Mouse (Mus musculus) retina, postnatal 1 day (tissue): ENCODE data around the gene Eif3b.
"Not testable (repeated sequence)": the region's sequence is repeated elsewhere in the genome, so short reads cannot be mapped to it uniquely, and the experiment has no call there.

Source experiments
- DNase-seq: peaks from one replicate; pipeline ENCODE4 v3.0.0-alpha.2; 2012

Gene Eif3b

DNA sequence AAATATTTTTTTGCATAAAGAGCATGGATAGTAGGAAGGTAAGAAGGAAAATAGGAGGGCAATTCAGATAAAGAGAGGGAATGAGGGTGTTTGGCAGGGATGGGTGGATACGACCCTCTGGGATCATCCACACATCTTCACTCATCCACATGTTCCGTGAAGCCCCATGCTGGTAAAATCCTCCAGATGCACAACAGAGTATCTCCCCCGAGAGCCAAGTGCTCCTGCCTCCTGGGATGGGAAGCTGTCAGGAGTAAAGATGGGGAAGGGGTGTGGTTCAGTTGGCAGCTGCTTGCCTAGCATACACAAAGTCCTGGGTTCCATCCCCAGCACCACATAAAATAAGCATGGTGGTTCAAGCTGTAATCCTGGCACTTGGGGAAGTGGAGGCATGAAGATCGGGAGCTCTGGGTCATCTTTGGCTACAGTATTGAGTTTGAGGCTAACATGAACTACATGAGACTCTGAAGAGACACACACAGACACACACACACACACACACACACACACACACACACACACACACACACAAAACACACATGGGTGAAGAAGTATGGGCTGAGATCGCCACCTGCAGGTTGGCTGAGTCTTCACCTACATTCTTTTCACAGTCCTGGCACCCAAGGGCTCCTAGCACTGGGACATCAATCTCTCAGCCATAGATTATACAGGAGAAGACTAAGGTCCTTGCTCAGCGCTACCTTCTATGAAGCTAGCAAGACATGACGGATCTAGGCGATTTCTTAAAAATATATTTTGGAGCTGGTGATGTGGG is 22.8 kb upstream of the Eif3b start:
- DNase-seq, result peak; percentile 42

DNA sequence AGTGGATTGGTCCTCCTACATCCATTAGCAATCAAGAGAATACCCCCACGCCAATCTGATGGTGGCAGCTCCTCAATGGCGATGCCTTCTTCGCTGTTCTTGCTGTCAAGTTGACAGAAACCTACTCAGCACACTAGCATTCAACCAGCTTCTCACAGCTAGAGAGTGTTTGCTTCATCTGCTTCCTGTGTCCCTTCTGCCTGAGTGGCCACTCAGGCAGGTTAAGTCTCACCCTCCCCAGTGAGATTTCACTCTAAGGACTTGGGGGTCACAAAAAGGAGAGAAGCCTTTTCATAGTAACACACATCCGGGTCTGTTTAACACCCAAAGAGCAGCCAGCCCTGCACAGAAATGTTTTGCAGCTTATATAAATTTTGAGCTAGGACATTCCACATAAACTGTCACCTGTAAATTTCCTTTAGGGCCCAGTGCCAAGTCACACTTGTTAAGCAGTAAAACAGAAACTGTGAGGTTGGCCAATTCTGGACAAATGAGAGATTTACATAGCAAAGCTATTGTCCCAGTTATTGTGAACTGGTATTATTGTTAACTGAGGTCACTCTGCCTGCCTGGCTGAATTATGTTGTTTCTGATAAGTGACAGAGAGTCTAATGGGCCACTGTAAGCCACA is 16.4 kb upstream of the Eif3b start:
- DNase-seq, result no peak

- no peak for DNase-seq
These were observed 14.0 kb upstream of the Eif3b start for GRCm38 (mm10) chr5:140405126-140405525.

GRCm38 (mm10) chr5:140406666-140407065 is 12.5 kb upstream of the Eif3b start:
- DNase-seq, result no peak

DNA sequence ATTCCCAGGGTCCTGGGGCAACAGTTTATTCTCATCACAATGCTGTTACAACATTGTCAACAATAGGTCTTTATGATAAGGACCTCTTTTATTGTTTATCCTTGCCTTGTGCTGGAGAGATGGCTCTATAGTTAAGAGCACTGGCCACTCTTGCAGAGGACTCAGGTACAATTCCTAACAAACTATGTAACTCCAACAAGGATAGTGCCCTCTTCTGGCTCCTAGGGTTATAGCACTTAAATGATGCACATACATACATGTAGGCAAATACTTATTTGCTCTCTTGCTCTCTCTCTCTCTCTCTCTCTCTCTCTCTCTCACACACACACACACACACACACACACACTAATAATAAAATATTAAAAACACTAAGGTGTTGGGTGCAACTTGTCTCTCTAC is 10.3 kb upstream of the Eif3b start:
- no peak for DNase-seq

- DNase-seq, result peak; percentile 73
These were observed 7.8 kb upstream of the Eif3b start for GRCm38 (mm10) chr5:140411339-140411738.

DNA sequence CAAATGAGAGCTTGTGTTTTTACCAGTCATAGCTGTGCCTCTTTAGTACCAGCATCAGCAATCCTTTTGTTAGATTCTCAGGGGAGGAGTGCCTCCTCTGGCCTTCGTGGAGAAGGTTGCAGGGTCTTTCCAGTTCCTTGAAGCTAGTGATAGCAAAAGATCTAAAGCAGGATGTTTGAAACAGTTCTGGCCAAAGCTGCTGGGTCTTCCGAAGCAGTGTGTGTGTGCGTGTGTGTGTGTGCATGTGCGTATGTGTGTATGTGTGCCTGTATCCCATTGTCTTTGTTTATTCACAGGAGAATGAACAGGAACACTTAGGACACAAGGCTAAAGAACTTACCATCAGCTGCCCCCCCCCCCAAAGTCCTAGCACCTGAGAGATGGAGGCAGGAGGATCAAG is 4.5 kb upstream of the Eif3b start:
- no peak for DNase-seq

DNA sequence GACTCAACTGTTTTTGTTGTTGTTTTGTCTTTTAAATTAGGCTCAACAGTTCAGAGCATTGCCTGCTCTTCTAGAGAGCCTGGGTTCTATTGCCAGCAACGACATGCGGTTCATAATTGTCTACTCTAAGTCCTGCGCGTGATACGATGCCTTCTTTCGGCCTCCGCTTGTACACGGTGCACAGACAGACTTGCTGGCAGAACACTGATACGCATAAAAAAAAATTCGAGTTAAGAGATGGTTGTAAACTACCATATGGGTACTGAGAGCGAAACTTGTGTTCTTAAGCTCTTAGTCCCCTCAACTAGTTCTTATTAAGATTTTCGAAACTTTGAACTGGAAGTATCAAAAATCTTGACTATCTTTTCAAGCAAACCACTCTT is 1.0 kb upstream of the Eif3b start:
- no peak for DNase-seq

DNA sequence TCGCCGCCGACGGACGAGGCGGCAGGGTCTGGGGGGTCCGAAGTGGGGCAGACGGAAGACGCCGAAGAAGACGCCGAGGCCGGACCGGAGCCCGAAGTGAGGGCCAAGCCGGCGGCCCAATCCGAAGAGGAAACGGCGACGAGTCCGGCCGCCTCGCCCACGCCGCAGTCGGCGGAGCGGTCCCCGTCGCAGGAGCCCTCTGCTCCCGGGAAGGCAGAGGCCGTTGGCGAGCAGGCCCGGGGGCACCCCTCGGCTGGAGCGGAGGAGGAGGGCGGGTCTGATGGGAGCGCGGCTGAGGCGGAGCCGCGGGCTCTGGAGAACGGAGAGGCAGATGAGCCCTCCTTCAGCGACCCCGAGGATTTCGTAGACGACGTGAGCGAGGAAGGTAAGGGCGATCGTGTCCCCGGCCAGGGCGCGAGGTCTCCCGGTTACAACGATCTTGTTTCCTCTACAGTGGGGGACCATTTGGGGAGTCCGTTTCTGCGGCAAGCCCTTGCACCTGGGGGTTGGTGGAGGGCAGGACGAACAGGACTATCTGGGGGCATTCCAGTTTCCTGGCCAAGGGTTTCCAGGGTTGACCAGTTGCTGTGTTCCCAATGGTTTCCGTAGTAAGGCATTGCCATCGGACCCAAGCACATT is 433 bp downstream of the Eif3b start:
- no peak for DNase-seq

GRCm38 (mm10) chr5:140420616-140421015 is 1.5 kb downstream of the Eif3b start:
- DNase-seq, result no peak

DNA sequence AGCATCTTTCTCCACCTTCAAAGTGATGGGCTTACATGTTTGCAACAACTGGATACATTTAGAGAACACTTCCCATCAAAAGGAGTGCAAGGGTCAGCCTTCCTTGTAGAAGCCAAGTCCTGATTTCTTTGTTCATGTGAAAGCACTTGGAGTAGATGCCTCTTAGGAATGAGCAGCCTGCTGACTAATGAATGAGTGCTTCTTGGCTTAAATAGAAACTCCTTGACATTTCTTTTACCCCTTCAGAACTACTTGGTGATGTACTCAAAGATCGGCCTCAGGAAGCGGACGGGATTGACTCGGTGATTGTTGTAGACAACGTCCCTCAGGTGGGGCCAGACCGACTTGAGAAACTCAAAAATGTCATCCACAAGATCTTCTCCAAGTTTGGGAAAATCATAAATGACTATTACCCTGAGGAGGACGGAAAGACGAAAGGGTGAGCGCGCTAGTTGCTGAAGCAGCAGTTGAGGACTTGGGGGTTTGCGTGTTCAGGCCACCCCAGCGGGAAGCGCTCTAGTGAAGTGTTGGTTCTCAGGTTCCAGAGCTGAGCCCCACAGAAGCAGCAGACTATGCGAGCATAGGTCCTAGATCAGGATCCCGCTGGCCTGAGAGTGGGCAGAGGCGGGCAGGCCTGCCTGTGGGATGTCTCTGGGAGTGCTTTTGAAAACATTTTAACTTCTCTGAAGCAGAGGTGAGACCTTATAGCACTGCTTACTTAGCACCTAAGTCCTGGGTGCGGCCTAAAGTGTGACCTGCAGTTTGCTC is 6.1 kb downstream of the Eif3b start:
- DNase-seq, result no peak

- not testable (repeated sequence) for DNase-seq
These were observed 20.0 kb downstream of the Eif3b start for GRCm38 (mm10) chr5:140439117-140439516.

- peak; percentile 37 for DNase-seq
These were observed 22.3 kb downstream of the Eif3b start for GRCm38 (mm10) chr5:140441406-140441805.

- no peak for DNase-seq
These were observed 24.9 kb downstream of the Eif3b start for GRCm38 (mm10) chr5:140444012-140444411.

- no peak for DNase-seq
These were observed 26.2 kb downstream of the Eif3b start, which contains the start of gene Gm4869 for GRCm38 (mm10) chr5:140445345-140445744. TSS of gene Gm4869 (plus strand) at chr5:140445645.

DNA sequence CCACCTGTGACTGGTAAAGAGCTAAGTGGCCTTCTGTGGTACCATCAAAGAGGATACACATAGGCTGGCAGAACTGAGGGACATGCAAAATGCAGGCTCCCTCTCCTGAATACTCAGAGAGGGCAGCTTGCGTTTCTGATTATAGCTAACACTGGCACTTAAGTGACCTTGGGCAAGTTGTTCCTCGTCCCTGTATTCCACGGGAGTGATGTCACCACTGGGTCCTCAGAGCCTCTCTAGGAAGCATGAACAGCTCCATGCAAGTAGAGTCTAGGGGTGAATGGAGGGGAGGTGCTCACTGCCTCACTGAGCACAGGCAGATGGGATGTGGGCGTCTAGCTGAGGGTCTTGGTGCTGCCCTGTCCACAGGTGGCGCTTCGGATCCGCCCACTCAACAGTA is 26.9 kb downstream of the Eif3b start:
- no peak for DNase-seq

- DNase-seq, result no peak
These were observed 35.4 kb downstream of the Eif3b start for GRCm38 (mm10) chr5:140454488-140454887.

DNA sequence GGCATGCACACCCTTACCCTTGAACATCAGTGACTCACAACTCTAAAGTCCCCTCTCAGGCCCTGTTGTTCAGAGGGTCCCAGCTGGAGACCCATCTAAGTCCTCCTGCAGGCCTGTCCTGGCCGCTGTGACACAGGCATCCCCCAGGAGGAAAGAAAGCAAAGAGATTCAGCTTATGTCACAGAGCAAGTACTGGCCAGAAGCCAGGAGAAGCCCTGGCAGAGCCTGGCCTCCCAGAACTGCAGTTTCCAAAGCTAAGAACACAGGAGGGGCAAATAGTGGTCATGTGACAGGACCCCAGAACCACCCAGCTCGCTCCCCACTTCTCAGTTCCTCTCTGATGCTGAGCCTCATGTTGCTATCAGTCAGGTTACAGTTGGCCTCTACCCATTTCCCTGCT is 36.3 kb downstream of the Eif3b start:
- no peak for DNase-seq

GRCm38 (mm10) chr5:140461476-140461875 is 42.3 kb downstream of the Eif3b start:
- DNase-seq, result no peak

DNA sequence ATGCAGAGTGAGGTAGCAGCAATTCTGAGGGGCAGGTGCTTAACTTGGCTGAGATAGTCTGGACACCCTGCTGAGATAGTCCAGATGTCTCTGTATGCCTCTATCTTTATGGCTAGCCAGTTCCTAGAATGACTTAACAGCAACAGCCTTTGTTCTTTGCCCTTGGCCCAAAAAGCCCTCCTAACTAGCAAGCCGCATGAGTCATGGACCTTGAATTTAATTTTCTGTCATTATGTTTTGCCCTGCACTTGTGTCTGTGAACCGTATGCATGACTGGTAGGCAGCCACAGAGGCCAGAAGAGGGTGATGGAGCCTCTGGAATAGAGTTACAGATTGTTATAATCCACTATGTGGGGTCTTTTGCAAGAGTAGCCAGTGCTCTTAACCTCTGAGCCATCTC is 44.0 kb downstream of the Eif3b start:
- not testable (repeated sequence) for DNase-seq

DNA sequence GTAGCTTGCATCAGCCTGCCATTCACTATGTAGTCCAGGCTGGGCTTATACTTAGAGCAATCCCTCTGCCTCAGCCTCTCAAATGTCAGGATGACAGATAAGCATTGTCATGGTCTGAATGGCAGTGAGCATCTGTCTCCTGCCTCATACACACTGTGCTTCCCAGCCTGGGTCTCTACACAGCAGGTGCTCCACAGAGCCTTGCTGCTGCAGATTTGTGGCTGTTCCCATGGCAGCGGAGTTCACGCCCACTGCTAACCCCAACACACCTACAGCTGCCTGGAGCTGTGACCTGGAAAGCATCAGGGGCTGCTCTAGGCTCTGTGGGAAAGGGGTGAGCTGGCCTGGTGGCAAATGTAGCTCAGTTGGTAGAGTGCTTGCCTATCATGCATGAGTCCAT is 45.8 kb downstream of the Eif3b start:
- DNase-seq, result peak; percentile 53

DNA sequence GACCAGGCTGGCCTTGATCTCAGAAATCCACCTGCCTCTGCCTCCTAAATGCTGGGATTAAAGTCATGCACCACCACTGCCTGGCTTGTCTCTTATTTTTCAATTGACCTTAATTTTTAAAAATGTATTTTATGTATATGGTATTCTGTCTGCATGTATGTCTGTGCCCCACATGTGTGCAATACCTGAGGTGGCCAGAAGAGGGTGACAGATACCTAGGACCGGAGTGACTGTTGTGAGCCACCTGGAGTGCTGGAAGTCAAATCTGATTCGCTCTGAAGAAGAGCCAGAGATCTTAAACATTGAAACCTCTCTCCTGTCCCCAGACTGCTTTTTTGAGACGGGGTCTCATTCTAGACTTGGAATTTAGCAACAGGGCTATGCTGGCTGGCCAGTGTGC is 53.2 kb downstream of the Eif3b start:
- no peak for DNase-seq

DNA sequence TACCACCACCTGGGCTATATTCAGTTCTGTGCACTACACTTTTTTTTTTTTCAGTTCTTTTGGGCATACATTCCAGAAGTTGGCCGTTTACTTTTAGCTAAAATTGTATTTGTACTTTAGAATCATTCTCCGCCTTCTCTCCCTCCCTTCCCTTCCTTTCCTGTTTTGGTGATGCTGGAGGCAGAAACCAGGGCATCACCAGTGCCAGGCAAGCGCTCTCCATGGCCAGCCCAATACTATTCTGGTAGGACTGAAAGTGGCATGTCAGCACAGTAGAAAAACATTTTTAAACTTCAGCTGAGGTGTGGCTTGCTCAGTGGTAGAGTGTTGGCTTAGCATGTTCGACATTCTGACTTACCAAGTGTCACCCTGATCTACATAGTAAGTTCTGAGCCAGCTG is 62.3 kb downstream of the Eif3b start:
- DNase-seq, result no peak
